Mouse (Mus musculus) lung, embryonic 14.5 days (tissue): ENCODE measurements around the gene Slc25a4. TPM values are rescaled to one million over a fixed set of nuclear protein-coding genes. Genes with fewer than 3 reads are reported as not detected.

Source experiments
- ATAC-seq: fragments of 200-750 bp; cut with Nextera tagmentation; 2 replicates; pipeline ENCODE4 v1.8.0; 2017; ENCODE audit warnings: mild to moderate bottlenecking, moderate TSS enrichment, moderate library complexity; ENCODE audit not compliant: insufficient read depth
- DNase-seq: peaks from one replicate; pipeline ENCODE4 v3.0.0-alpha.2; 2015
- H3K27ac ChIP-seq: fragments of 300-500 bp; sonication (generic); 2 replicates; pipeline ENCODE4 v1.5.1; 2014; ENCODE audit warnings: low read depth, mild to moderate bottlenecking, moderate library complexity
- H3K27me3 ChIP-seq: fragments of 300-500 bp; sonication (generic); 2 replicates; pipeline ENCODE4 v1.6.1; 2014; ENCODE audit warnings: low read length, control low read depth; ENCODE audit not compliant: insufficient read depth
- H3K36me3 ChIP-seq: fragments of 300-500 bp; sonication (generic); 2 replicates; pipeline ENCODE4 v1.6.1; 2014; ENCODE audit warnings: control low read depth; ENCODE audit not compliant: insufficient read depth
- H3K4me1 ChIP-seq: fragments of 300-500 bp; sonication (generic); 2 replicates; pipeline ENCODE4 v1.6.1; 2014; ENCODE audit warnings: antibody characterized with exemption, control low read depth; ENCODE audit not compliant: insufficient read depth
- H3K4me2 ChIP-seq: fragments of 300-500 bp; sonication (generic); 2 replicates; pipeline ENCODE4 v1.6.1; 2014; ENCODE audit warnings: mild to moderate bottlenecking
- H3K4me3 ChIP-seq: fragments of 300-500 bp; sonication (generic); 2 replicates; pipeline ENCODE4 v1.5.1; 2014; ENCODE audit warnings: low read depth, low read length
- H3K9ac ChIP-seq: fragments of 300-500 bp; sonication (generic); 2 replicates; pipeline ENCODE4 v1.6.1; 2014
- H3K9me3 ChIP-seq: fragments of 300-500 bp; sonication (generic); 2 replicates; pipeline ENCODE4 v1.6.1; 2016; ENCODE audit warnings: low read depth, low read length, control low read depth
- CTCF ChIP-seq: IDR thresholded peaks from 2 replicates; pipeline ENCODE4 v1.5.1; 2016; ENCODE audit warnings: antibody characterized with exemption, low read depth
- WGBS: fragments of 180-500 bp; shearing (Covaris S2); extraction: QIAGEN DNeasy Blood & Tissue Kit; methylation state at CpG from one replicate; pipeline ENCODE4 v1.1.7; 2014; 5-methylcytosine and 5-hydroxymethylcytosine counted together
- polyA plus RNA-seq: library from polyadenylated mRNA; unstranded; fragments of >200 nt; fragmentation: Nextera tagmentation; extraction: Ambion mirVana; gene quantifications from 2 replicates; pipeline ENCODE4 v1.2.1, GENCODE M21; 2014

Gene Slc25a4
- polyA plus RNA-seq, 1 experiment from 2014 or later = 431 TPM

DNA sequence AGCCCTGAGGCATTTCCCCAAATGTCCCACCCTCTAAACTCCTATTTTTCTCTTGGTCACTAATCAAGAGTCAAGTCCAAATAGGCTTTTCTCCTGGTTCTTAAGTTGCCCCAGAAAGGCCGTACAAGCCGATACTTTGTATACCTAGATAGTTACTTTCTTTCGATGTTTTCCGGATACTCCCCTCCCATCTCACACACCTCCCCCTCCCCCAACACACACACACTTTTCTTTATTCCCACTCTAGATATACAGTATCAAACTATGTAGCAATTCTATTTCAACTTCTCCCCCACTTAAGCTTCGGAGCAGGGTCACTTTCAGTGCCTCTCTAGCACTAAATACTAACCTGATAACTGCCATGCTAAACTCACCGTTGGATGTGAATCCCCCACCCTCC lies 5.0 kb downstream of the Slc25a4 start:
- Histone ChIP-seq H3K27me3 (no peaks in the 10 kb centered on the region), H3K4me2 (no peak overlapping the region), H3K36me3 (peaks cover 58% of the 10 kb centered on the region), H3K9me3 (no peaks in the 10 kb centered on the region), H3K4me1 (peaks cover 12% of the 10 kb centered on the region), H3K27ac (no peak overlapping the region), H3K9ac (no peak overlapping the region), H3K4me3 (no peak overlapping the region)
- ATAC-seq (no peak), DNase-seq (no peak)
- TF ChIP-seq CTCF = no peak
- WGBS = 85% methylated on average over 6 of the region's 6 CpGs

DNA sequence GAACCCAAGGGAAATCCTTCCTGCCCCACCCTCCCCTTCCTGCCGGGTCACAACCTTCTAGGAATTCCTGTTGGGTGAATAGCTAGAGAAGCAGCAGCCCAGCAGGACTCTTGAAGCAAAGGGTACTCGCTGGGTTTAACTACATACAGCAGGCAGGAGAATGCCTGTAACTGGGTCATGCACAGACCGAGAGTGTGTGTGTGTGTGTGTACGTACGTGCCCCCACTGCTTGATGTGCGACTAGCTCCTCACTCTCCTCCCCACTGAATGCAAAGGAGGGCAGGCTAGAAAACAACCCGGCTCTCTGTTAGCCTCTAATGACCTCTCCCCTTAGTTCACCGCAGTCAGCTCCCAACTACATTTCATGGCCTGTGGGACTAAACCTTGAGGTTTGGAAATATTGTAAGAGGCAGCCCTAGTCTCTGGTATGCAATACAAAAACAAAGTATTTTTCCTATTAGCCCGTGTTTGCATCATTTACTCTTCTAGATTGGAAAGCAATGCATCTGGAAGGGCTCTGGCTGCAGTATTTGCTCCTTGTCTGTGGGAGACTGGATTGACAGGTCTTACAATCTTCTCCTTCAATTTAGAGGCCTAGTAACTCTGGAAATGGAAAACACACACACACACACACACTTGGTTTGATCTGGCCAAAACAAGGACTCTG lies 6.0 kb downstream of the Slc25a4 start:
- TF ChIP-seq CTCF = no peak
- Histone ChIP-seq H3K4me1 (peaks cover 12% of the 10 kb centered on the region), H3K9me3 (no peaks in the 10 kb centered on the region), H3K27me3 (no peaks in the 10 kb centered on the region), H3K27ac (no peak overlapping the region), H3K36me3 (peaks cover 58% of the 10 kb centered on the region), H3K4me2 (no peak overlapping the region), H3K9ac (no peak overlapping the region), H3K4me3 (no peak overlapping the region)
- WGBS = 83% methylated on average over 9 of the region's 9 CpGs
- ATAC-seq (no peak), DNase-seq (no peak)

DNA sequence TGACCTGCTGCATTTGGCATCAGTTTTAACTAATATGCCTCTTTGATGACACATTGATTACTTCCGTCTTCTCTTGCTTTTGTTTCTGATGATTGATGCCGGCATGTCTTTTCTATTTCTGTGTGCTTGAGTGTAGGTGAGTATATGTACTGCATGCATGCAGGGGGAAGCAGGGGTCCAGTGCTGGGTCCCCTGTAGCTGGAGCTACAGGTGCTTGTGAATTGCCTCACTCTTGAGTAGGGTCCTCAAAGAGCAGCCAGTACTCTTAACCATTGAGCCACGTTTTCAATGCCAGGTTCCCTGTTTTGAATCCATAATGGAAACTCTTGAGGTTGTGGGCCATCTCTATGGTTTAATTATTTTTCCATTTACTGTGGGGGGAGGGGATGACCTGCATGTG lies 6.8 kb downstream of the Slc25a4 start:
- ATAC-seq (no peak), DNase-seq (no peak)
- H3K4me1 ChIP-seq = peaks cover 8% of the 10 kb centered on the region
- H3K4me3 ChIP-seq = no peak overlapping the region
- TF ChIP-seq CTCF = no peak
- H3K9me3 ChIP-seq = no peaks in the 10 kb centered on the region
- H3K4me2 ChIP-seq = no peak overlapping the region
- H3K36me3 ChIP-seq = peaks cover 55% of the 10 kb centered on the region
- WGBS = 89% methylated on average over 3 of the region's 3 CpGs
- H3K27me3 ChIP-seq = no peaks in the 10 kb centered on the region
- H3K27ac ChIP-seq = no peak overlapping the region
- no peak overlapping the region for H3K9ac ChIP-seq

DNA sequence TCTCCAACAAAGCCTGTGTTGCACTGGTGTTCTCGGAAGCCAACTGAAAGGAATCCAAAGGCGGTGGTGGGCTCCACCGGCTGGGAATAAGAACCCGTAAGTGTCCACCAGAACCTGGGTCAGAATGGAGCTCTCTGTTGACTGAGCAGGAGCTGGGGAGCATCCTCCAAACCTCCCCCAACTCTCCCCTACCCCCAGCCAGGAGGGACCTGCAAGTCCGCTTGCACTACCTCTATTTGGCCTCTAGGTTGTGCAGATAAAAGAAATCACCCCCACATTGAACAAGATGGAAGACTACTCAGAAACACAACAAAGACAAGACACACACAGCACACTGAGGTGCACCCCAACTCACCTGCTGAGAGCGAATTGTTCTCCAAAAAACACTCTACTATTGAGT lies 8.7 kb downstream of the Slc25a4 start:
- H3K9me3 ChIP-seq = no peaks in the 10 kb centered on the region
- no peak overlapping the region for H3K4me2 ChIP-seq
- WGBS = 86% methylated on average over 6 of the region's 6 CpGs
- H3K27ac ChIP-seq = no peak overlapping the region
- TF ChIP-seq CTCF = peak; percentile 32; the same call in 1 of the 2 replicates
- no peaks in the 10 kb centered on the region for H3K4me1 ChIP-seq
- no peak for ATAC-seq
- no peak overlapping the region for H3K9ac ChIP-seq
- no peaks in the 10 kb centered on the region for H3K27me3 ChIP-seq
- DNase-seq = no peak
- peaks cover 35% of the 10 kb centered on the region for H3K36me3 ChIP-seq
- no peak overlapping the region for H3K4me3 ChIP-seq

DNA sequence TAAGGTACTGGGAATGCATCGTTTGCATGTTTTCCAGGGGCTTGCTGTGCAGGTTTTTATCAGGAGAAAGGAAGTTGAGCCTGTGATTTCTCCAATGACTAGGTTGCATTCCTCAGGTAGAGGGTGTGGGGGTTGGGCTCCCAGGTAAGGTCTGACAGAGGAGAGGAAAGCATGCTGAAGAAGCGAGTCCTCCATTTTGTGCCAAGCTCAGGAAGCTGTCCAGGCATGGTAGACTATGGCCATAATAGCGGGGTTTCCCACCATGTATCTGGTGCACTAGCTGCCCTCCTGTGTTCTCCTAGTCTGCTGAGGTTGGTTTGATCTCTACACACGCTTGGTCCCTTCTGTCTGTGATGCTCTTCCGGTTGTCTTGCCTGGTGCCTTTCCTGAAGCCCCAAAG lies 13.4 kb downstream of the Slc25a4 start:
- TF ChIP-seq CTCF = no peak
- H3K4me3 ChIP-seq = no peak overlapping the region
- ATAC-seq = no peak
- no peak overlapping the region for H3K9ac ChIP-seq
- H3K27me3 ChIP-seq = no peaks in the 10 kb centered on the region
- no peak overlapping the region for H3K4me2 ChIP-seq
- no peaks in the 10 kb centered on the region for H3K4me1 ChIP-seq
- DNase-seq = no peak
- H3K9me3 ChIP-seq = no peaks in the 10 kb centered on the region
- H3K27ac ChIP-seq = no peak overlapping the region
- peaks cover 23% of the 10 kb centered on the region for H3K36me3 ChIP-seq
- 80% methylated on average over 5 of the region's 5 CpGs for WGBS

DNA sequence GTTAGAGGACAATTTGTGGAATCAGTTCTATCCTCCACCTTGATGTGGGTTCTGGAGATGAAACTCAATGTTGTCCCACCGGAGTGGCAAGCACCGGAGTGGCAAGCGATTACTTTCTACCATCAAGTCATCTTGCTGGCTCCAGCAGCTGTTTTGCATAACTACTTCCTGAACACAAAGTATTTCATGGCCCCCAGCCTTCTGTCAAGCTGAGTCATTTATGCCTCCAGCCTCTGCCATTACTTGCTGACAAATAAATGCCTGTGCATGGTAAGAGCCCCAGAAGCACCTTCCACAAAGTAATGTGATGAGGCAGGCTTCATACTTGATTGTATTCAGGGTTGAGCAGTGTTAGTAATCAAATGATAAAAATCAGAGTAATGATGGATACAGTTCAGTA lies 14.2 kb downstream of the Slc25a4 start:
- 93% methylated on average over 3 of the region's 3 CpGs for WGBS
- no peak for TF ChIP-seq CTCF
- no peak overlapping the region for H3K4me3 ChIP-seq
- no peak for ATAC-seq
- no peaks in the 10 kb centered on the region for H3K4me1 ChIP-seq
- H3K27ac ChIP-seq = no peak overlapping the region
- H3K27me3 ChIP-seq = no peaks in the 10 kb centered on the region
- DNase-seq = no peak
- peaks cover 23% of the 10 kb centered on the region for H3K36me3 ChIP-seq
- H3K9ac ChIP-seq = no peak overlapping the region
- H3K9me3 ChIP-seq = no peaks in the 10 kb centered on the region
- H3K4me2 ChIP-seq = no peak overlapping the region

DNA sequence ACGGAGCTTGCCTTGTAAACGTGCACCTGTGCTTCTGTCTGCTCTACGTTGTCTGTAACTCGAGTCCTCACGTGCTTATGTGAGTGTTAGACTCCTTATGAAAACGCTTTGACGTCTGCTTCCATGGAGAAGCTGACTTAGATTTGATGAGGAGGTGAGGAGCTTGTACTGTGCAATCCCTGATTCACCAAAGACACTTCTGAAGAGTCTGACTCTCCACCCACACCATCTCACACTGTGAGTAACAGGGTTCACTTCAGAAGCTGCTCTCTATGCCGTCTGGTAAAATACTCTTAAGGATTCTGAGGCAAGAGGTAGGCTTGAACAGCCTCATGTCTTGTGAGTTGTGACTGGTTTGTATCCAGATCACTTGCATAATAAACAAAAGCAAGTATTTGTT lies 18.0 kb downstream of the Slc25a4 start:
- Histone ChIP-seq H3K4me2 (no peak overlapping the region), H3K9ac (no peak overlapping the region), H3K36me3 (peaks cover 32% of the 10 kb centered on the region), H3K9me3 (no peaks in the 10 kb centered on the region), H3K4me1 (no peaks in the 10 kb centered on the region), H3K4me3 (no peak overlapping the region), H3K27me3 (no peaks in the 10 kb centered on the region), H3K27ac (no peak overlapping the region)
- TF ChIP-seq CTCF = no peak
- ATAC-seq (no peak), DNase-seq (no peak)
- 79% methylated on average over 8 of the region's 8 CpGs for WGBS
